Mouse (Mus musculus): ENCODE results near the gene Mov10l1.

Gene Mov10l1

GRCm38 (mm10) chr15:89016722-89017121 is 34.0 kb downstream of the Mov10l1 start:
- DNase-seq (ENCODE audit: low spot score in 2 of 2): no peak

GRCm38 (mm10) chr15:89020085-89020484 is 37.4 kb downstream of the Mov10l1 start:
- DNase-seq (ENCODE audit: low spot score in 2 of 2): no peak

- no peak for DNase-seq (ENCODE audit: low spot score in 2 of 2)
These were observed 37.8 kb downstream of the Mov10l1 start for GRCm38 (mm10) chr15:89020492-89020891.

GRCm38 (mm10) chr15:89044381-89044780 is 61.7 kb downstream of the Mov10l1 start:
- DNase-seq (ENCODE audit: low spot score in 2 of 2): no peak

GRCm38 (mm10) chr15:89046356-89046755 is 63.6 kb downstream of the Mov10l1 start:
- DNase-seq (ENCODE audit: low spot score in 2 of 2): no peak

GRCm38 (mm10) chr15:89054666-89055065 is 72.0 kb downstream of the Mov10l1 start:
- no peak for DNase-seq (ENCODE audit: low spot score in 2 of 2)

GRCm38 (mm10) chr15:89058736-89059135 is 76.0 kb downstream of the Mov10l1 start:
- peak in 1 of 2 experiments; percentile 5 for DNase-seq (ENCODE audit: low spot score in 2 of 2)

GRCm38 (mm10) chr15:89059161-89059931 is 76.6 kb downstream of the Mov10l1 start, which contains the start of gene Panx2:
Panx2 (plus strand) TSS chr15:89059734.
- DNase-seq (ENCODE audit: low spot score in 2 of 2): peak in 1 of 2 experiments; percentile 27

GRCm38 (mm10) chr15:89060032-89060681 is 77.4 kb downstream of the Mov10l1 start:
- DNase-seq (ENCODE audit: low spot score in 2 of 2): peak in 1 of 2 experiments; percentile 41

GRCm38 (mm10) chr15:89060811-89061460 is 78.2 kb downstream of the Mov10l1 start:
- peak in 1 of 2 experiments; percentile 5 for DNase-seq (ENCODE audit: low spot score in 2 of 2)

- no peak for DNase-seq (ENCODE audit: low spot score in 2 of 2)
These were observed 79.2 kb downstream of the Mov10l1 start for GRCm38 (mm10) chr15:89061761-89062517.

GRCm38 (mm10) chr15:89062518-89062910 is 79.8 kb downstream of the Mov10l1 start:
- no peak for DNase-seq (ENCODE audit: low spot score in 2 of 2)

- no peak for DNase-seq (ENCODE audit: low spot score in 2 of 2)
These were observed 80.3 kb downstream of the Mov10l1 start for GRCm38 (mm10) chr15:89063001-89063400.

- DNase-seq (ENCODE audit: low spot score in 2 of 2): no peak
These were observed 80.8 kb downstream of the Mov10l1 start for GRCm38 (mm10) chr15:89063536-89063935.

- no peak for DNase-seq (ENCODE audit: low spot score in 2 of 2)
These were observed 82.2 kb downstream of the Mov10l1 start for GRCm38 (mm10) chr15:89064891-89065290.

GRCm38 (mm10) chr15:89067609-89068008 is 84.9 kb downstream of the Mov10l1 start:
- no peak for DNase-seq (ENCODE audit: low spot score in 2 of 2)

- no peak for DNase-seq (ENCODE audit: low spot score in 2 of 2)
These were observed 85.5 kb downstream of the Mov10l1 start for GRCm38 (mm10) chr15:89068226-89068625.

GRCm38 (mm10) chr15:89069336-89069840 is 86.7 kb downstream of the Mov10l1 start:
- no peak for DNase-seq (ENCODE audit: low spot score in 2 of 2)

GRCm38 (mm10) chr15:89070606-89071005 is 87.9 kb downstream of the Mov10l1 start:
- no peak for DNase-seq (ENCODE audit: low spot score in 2 of 2)

GRCm38 (mm10) chr15:89073993-89074603 is 91.4 kb downstream of the Mov10l1 start:
- DNase-seq (ENCODE audit: low spot score in 2 of 2): no peak
